8 mouse cellular contexts compared by ENCODE assay signal in the genomic region with DNA sequence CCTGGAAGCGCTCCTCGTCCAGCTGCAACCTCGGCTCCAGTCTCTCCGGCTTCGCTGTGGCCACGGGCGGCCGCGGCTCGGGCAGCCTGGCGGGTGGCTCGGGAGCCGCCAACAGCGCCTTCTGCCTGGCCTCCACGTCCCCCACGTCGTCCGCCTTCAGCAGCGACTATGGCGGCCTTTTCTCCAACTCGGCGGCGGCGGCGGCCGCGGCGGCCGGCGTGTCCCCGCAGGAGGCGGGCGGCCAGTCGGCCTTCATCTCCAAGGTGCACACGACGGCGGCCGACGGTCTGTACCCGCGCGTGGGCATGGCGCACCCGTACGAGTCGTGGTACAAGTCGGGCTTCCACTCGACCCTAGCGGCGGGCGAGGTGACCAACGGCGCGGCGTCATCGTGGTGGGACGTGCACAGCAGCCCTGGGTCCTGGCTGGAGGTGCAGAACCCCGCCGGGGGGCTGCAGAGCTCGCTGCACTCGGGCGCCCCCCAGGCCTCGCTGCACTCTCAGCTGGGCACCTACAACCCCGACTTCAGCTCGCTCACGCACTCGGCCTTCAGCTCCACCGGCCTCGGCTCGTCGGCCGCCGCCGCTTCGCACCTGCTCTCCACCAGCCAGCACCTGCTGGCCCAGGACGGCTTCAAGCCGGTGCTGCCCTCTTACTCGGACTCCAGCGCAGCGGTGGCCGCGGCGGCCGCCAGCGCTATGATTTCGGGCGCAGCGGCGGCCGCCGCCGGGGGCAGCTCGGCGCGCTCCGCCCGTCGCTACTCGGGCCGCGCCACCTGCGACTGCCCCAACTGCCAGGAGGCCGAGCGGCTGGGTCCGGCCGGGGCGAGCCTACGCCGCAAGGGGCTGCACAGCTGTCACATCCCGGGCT. TPM values are rescaled to one million over a fixed set of nuclear protein-coding genes. Genes with fewer than 3 reads are reported as not detected.
DNase-seq lines count a peak whose midpoint lies in the region; ATAC-seq lines count a peak whose summit lies in the region.

No protein-coding gene starts in this region.

- no peak overlapping the region for H3K27ac ChIP-seq in lung, embryonic 16.5 days (ENCODE audit: low read length)
- peak overlapping the region; percentile 93 for H3K27ac ChIP-seq in hindbrain, embryonic 10.5 days
- no peak overlapping the region for H3K27ac ChIP-seq in liver, embryonic 13.5 days
- no peak overlapping the region for H3K27ac ChIP-seq in stomach, embryonic 14.5 days (ENCODE audit: low read length)

- no peaks in the 10 kb centered on the region for H3K36me3 ChIP-seq in lung, embryonic 16.5 days (ENCODE audit: control insufficient read depth, insufficient read depth, low read length)
- H3K36me3 ChIP-seq in hindbrain, embryonic 10.5 days, result peaks cover 16% of the 10 kb centered on the region
- H3K36me3 ChIP-seq in liver, embryonic 13.5 days, result no peaks in the 10 kb centered on the region
- no peaks in the 10 kb centered on the region for H3K36me3 ChIP-seq in stomach, embryonic 14.5 days (ENCODE audit: control insufficient read depth, insufficient read depth, low read length)

- peaks cover 40% of the 10 kb centered on the region for H3K4me1 ChIP-seq in lung, embryonic 16.5 days (replicated peaks; ENCODE audit: control insufficient read depth, insufficient read depth, low read length)
- peaks cover 74% of the 10 kb centered on the region for H3K4me1 ChIP-seq in hindbrain, embryonic 10.5 days (replicated peaks)
- peaks cover 48% of the 10 kb centered on the region for H3K4me1 ChIP-seq in liver, embryonic 13.5 days (replicated peaks)
- peaks cover 19% of the 10 kb centered on the region; the same call in 1 of the 2 replicates for H3K4me1 ChIP-seq in stomach, embryonic 14.5 days (ENCODE audit: control insufficient read depth, insufficient read depth, low read length)

- peak overlapping the region; percentile 67 for H3K4me2 ChIP-seq in lung, embryonic 16.5 days (ENCODE audit: low read depth, low read length)
- H3K4me2 ChIP-seq in liver, embryonic 13.5 days, result peak overlapping the region; percentile 63
- peak overlapping the region; percentile 35 for H3K4me2 ChIP-seq in stomach, embryonic 14.5 days (replicated peaks; ENCODE audit: low read depth, low read length)

- peak overlapping the region; percentile 15; the same call in 1 of the 2 replicates for H3K9ac ChIP-seq in lung, embryonic 16.5 days (ENCODE audit: low read length)
- H3K9ac ChIP-seq in liver, embryonic 13.5 days, result no peak overlapping the region
- H3K9ac ChIP-seq in stomach, embryonic 14.5 days (replicated peaks; ENCODE audit: low read depth, low read length), result no peak overlapping the region

- ATAC-seq in lung, embryonic 16.5 days (ENCODE audit: low read depth), result peak; percentile 46
- ATAC-seq in liver, embryonic 13.5 days (ENCODE audit: low read depth), result no peak
- ATAC-seq in stomach, embryonic 14.5 days (ENCODE audit: insufficient number of reproducible peaks, insufficient read depth, low FRiP score, low read depth), result peak; percentile 57; the same call in 1 of the 2 replicates

- DNase-seq in lung, postnatal 36 days, result no peak
- peak; percentile 59 for DNase-seq in embryo, embryonic 11 days
- DNase-seq in hindbrain, embryonic 10.5 days (ENCODE audit: low spot score), result peak; percentile 74
- DNase-seq in liver, embryonic 13.5 days, result no peak
- DNase-seq in Muller cell, postnatal 12 days (ENCODE audit: inconsistent ontology term), result no peak
- DNase-seq in layer of hippocampus, postnatal 36 days, result no peak

- peaks cover 71% of the 10 kb centered on the region for H3K27me3 ChIP-seq in lung, embryonic 16.5 days (ENCODE audit: control insufficient read depth, insufficient read depth, low read depth, low read length)
- H3K27me3 ChIP-seq in hindbrain, embryonic 10.5 days (ENCODE audit: insufficient read depth, poor library complexity, severe bottlenecking), result peaks cover 87% of the 10 kb centered on the region
- peaks cover 95% of the 10 kb centered on the region for H3K27me3 ChIP-seq in liver, embryonic 13.5 days
- peaks cover 43% of the 10 kb centered on the region for H3K27me3 ChIP-seq in stomach, embryonic 14.5 days (ENCODE audit: control insufficient read depth, insufficient read depth, low read length)

- H3K9me3 ChIP-seq in lung, embryonic 16.5 days (ENCODE audit: control insufficient read depth, low read length), result no peaks in the 10 kb centered on the region
- no peaks in the 10 kb centered on the region for H3K9me3 ChIP-seq in hindbrain, embryonic 10.5 days
- H3K9me3 ChIP-seq in liver, embryonic 13.5 days (replicated peaks), result no peaks in the 10 kb centered on the region
- H3K9me3 ChIP-seq in stomach, embryonic 14.5 days (ENCODE audit: control insufficient read depth, low read depth, low read length), result no peaks in the 10 kb centered on the region

- under 1% methylated on average over 104 of the region's 110 CpGs for WGBS in lung, embryonic 16.5 days
- whole genome bisulfite sequencing in hindbrain, embryonic 10.5 days, result under 1% methylated on average over 110 of the region's 110 CpGs
- under 1% methylated on average over 99 of the region's 110 CpGs for WGBS in liver, embryonic 13.5 days (ENCODE audit: insufficient replicate concordance)
- WGBS in stomach, embryonic 14.5 days, result under 1% methylated on average over 109 of the region's 110 CpGs

- H3K4me3 ChIP-seq in lung, embryonic 16.5 days (ENCODE audit: low read length), result peak overlapping the region; percentile 48
- peak overlapping the region; percentile 70 for H3K4me3 ChIP-seq in hindbrain, embryonic 10.5 days
- H3K4me3 ChIP-seq in liver, embryonic 13.5 days (replicated peaks), result peak overlapping the region; percentile 45
- peak overlapping the region; percentile 26 for H3K4me3 ChIP-seq in stomach, embryonic 14.5 days (ENCODE audit: low read depth, low read length)

RNA-seq across cellular contexts. Expression of gene Sp9, which starts 1.8 kb away (rescaled TPM):
- polyA plus RNA-seq in lung, embryonic 16.5 days (2015; fragmentation: Nextera tagmentation; extraction: Ambion mirVana), result not detected in 2 replicates
- polyA plus RNA-seq in hindbrain, embryonic 10.5 days (2016; fragmentation: Nextera tagmentation; extraction: Ambion mirVana), result 1.9 and 2.3 TPM in 2 replicates
- polyA plus RNA-seq in liver, embryonic 13.5 days (2015; fragmentation: Nextera tagmentation; extraction: Ambion mirVana), result not detected in 2 replicates
- not detected in 2 replicates for polyA plus RNA-seq in stomach, embryonic 14.5 days (2014; fragmentation: Nextera tagmentation; extraction: Ambion mirVana)
- total RNA-seq in layer of hippocampus, postnatal 36 days (2021), result 1 to 10 TPM; 3.6 to 4.1 TPM

RNA-seq across cellular contexts. Expression of gene Scrn3, which starts 38.9 kb away (rescaled TPM):
- polyA plus RNA-seq in lung, embryonic 16.5 days (2015; fragmentation: Nextera tagmentation; extraction: Ambion mirVana), result 21.0 and 21.8 TPM in 2 replicates
- polyA plus RNA-seq in hindbrain, embryonic 10.5 days (2016; fragmentation: Nextera tagmentation; extraction: Ambion mirVana), result 8.3 and 14.2 TPM in 2 replicates
- polyA plus RNA-seq in liver, embryonic 13.5 days (2015; fragmentation: Nextera tagmentation; extraction: Ambion mirVana), result 26.3 and 30.4 TPM in 2 replicates
- 10.6 and 11.7 TPM in 2 replicates for polyA plus RNA-seq in stomach, embryonic 14.5 days (2014; fragmentation: Nextera tagmentation; extraction: Ambion mirVana)
- 10 to 100 TPM; 22.8 to 23.9 TPM for total RNA-seq in layer of hippocampus, postnatal 36 days (2021)

RNA-seq across cellular contexts. Expression of gene Cir1, which starts 39.0 kb away (rescaled TPM):
- 24.6 and 25.0 TPM in 2 replicates for polyA plus RNA-seq in lung, embryonic 16.5 days (2015; fragmentation: Nextera tagmentation; extraction: Ambion mirVana)
- polyA plus RNA-seq in hindbrain, embryonic 10.5 days (2016; fragmentation: Nextera tagmentation; extraction: Ambion mirVana), result 11.7 and 14.9 TPM in 2 replicates
- 21.3 and 23.9 TPM in 2 replicates for polyA plus RNA-seq in liver, embryonic 13.5 days (2015; fragmentation: Nextera tagmentation; extraction: Ambion mirVana)
- 28.1 and 29.6 TPM in 2 replicates for polyA plus RNA-seq in stomach, embryonic 14.5 days (2014; fragmentation: Nextera tagmentation; extraction: Ambion mirVana)
- total RNA-seq in layer of hippocampus, postnatal 36 days (2021), result 10 to 100 TPM; 26.0 to 27.3 TPM

RNA-seq across cellular contexts. Expression of gene Ola1, which starts 54.8 kb away (rescaled TPM):
- 66.5 and 71.8 TPM in 2 replicates for polyA plus RNA-seq in lung, embryonic 16.5 days (2015; fragmentation: Nextera tagmentation; extraction: Ambion mirVana)
- polyA plus RNA-seq in hindbrain, embryonic 10.5 days (2016; fragmentation: Nextera tagmentation; extraction: Ambion mirVana), result 76.8 and 105 TPM in 2 replicates
- polyA plus RNA-seq in liver, embryonic 13.5 days (2015; fragmentation: Nextera tagmentation; extraction: Ambion mirVana), result 67.1 and 82.1 TPM in 2 replicates
- 81.7 and 88.3 TPM in 2 replicates for polyA plus RNA-seq in stomach, embryonic 14.5 days (2014; fragmentation: Nextera tagmentation; extraction: Ambion mirVana)
- total RNA-seq in layer of hippocampus, postnatal 36 days (2021), result 100 to 1,000 TPM; 119 to 126 TPM

Comparison
In these comparisons a context has a peak if more than half of its experiments do, and no peak if none do; other contexts are left out.
1. DNase-seq: peak in embryo, embryonic 11 days (single experiment) and hindbrain, embryonic 10.5 days (single experiment); none in lung, postnatal 36 days (single experiment), liver, embryonic 13.5 days (single experiment), Muller cell, postnatal 12 days (single experiment) and layer of hippocampus, postnatal 36 days (0 of 2).
2. Peak in every context shown above with its lines, with median percentiles within 50 percentile points of each other: H3K4me2 ChIP-seq and H3K4me3 ChIP-seq.